Comparison of ENCODE assay signal across 8 mouse cellular contexts in the genomic region with DNA sequence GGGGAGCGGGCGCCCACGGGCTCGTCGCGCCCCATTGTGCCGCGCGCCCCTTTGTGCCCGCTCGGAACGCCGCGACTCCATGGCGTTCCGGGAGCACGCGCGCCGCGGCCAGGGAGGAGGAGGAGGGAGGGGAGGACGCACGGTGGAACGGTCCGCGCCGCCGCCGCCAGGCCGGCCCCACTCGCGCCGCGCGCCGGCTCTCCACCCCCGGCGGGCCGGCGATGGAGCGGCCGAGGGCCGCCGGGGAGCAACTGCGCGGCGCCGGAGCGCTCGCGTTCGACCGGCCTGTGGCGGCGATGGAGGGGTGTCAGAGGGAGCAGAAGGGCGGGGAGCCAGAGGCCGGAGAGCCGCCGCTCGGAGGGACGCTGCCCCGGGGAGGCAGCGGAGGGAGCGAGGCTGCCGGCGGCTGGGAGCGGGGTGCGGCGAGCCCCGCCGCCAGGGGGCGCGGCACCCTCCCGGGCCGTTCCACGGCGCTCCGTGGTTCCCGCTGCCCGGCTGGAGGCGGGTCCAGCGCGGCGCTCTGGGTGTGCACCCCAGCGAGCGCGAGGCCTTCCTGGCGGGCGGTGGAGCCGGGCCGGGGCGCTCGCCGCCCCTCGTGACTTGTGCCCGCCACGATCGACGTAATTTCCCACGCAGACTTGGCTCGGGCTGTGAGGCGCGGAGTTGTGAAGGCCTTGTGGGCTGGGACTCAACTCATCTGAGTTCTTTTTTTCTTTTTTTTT. TPM values are rescaled to one million over a fixed set of nuclear protein-coding genes. Genes with fewer than 3 reads are reported as not detected.
A peak's percentile ranks its signal among the peaks of the same experiment; 100 is the strongest.
DNase-seq lines count a peak whose midpoint lies in the region.

No protein-coding gene starts in this region.

- peak; percentile 93 for DNase-seq in MN1 (ENCODE audit: low spot score)
- DNase-seq in cerebellum, adult 8-10 months, result peak; percentile 68
- peak; percentile 84 for DNase-seq in forelimb bud, embryonic 11.5 days (ENCODE audit: low read depth, low spot score)
- peak; percentile 79 for DNase-seq in hindbrain, embryonic 10.5 days (ENCODE audit: low spot score)
- DNase-seq in layer of hippocampus, postnatal 25 days (ENCODE audit: extremely low spot score in 1 of 2, low spot score in 1 of 2), result peak; percentile 67 to 85
- DNase-seq in lung, postnatal 14 days, result peak; percentile 89
- DNase-seq in ovary, postnatal 36 days (ENCODE audit: low spot score), result peak; percentile 92
- peak; percentile 89 for DNase-seq in thymus, postnatal 25 days

- peak overlapping the region; percentile 88 for H3K4me3 ChIP-seq in hindbrain, embryonic 10.5 days

- H3K36me3 ChIP-seq in hindbrain, embryonic 10.5 days, result no peaks in the 10 kb centered on the region

- H3K9me3 ChIP-seq in hindbrain, embryonic 10.5 days, result no peaks in the 10 kb centered on the region

- H3K4me1 ChIP-seq in hindbrain, embryonic 10.5 days (replicated peaks), result peaks cover 71% of the 10 kb centered on the region

- WGBS in hindbrain, embryonic 10.5 days, result under 1% methylated on average over 102 of the region's 103 CpGs

- no peaks in the 10 kb centered on the region for H3K27me3 ChIP-seq in hindbrain, embryonic 10.5 days (ENCODE audit: insufficient read depth, poor library complexity, severe bottlenecking)

- peak overlapping the region; percentile 100 for H3K27ac ChIP-seq in hindbrain, embryonic 10.5 days

RNA-seq across cellular contexts. Expression of gene Bend3, which starts 1.0 kb away (rescaled TPM):
- polyA plus RNA-seq in hindbrain, embryonic 10.5 days (2016; fragmentation: Nextera tagmentation; extraction: Ambion mirVana), result 8.3 and 9.6 TPM in 2 replicates
- 1 to 10 TPM; 4.9 to 7.7 TPM for total RNA-seq in layer of hippocampus, postnatal 25 days (2021)

RNA-seq across cellular contexts. Expression of gene Gm9803, which starts 44.3 kb away (rescaled TPM):
- 9.1 and 11.8 TPM in 2 replicates for polyA plus RNA-seq in hindbrain, embryonic 10.5 days (2016; fragmentation: Nextera tagmentation; extraction: Ambion mirVana)
- 10 to 100 TPM in 1 of 2 experiments, not detected in 1; 15.7 TPM for total RNA-seq in layer of hippocampus, postnatal 25 days (2021)

Comparison
In these comparisons a context has a peak if more than half of its experiments do, and no peak if none do; other contexts are left out.
1. Peak in every context shown above with its lines: DNase-seq, H3K4me3 ChIP-seq and H3K27ac ChIP-seq.